Mouse (Mus musculus): ENCODE measurements at regions not wholly inside any gene's neighbourhood (a gene's known extent, or its start where the extent isn't known, plus 50 kb on each side); places are given as distances from the start of the nearest gene placed in this dataset.
A peak's percentile ranks its signal among the peaks of the same experiment; 100 is the strongest.

- no peaks in the 10 kb centered on the region for H3K9me3 ChIP-seq (replicated peaks; ENCODE audit: control insufficient read depth, low read length)
- no peaks in the 10 kb centered on the region for H3K4me1 ChIP-seq (ENCODE audit: control insufficient read depth, insufficient read depth, low read length)
- no peak overlapping the region for H3K4me2 ChIP-seq (ENCODE audit: low read depth, low read length)
- no peak overlapping the region for H3K4me3 ChIP-seq (ENCODE audit: low read depth, low read length)
- H3K27me3 ChIP-seq (ENCODE audit: control insufficient read depth, insufficient read depth, low read length), result no peaks in the 10 kb centered on the region
- WGBS, result 55% methylated on average over 4 of the region's 4 CpGs
- no peak overlapping the region for H3K9ac ChIP-seq (replicated peaks; ENCODE audit: low read length)
- H3K27ac ChIP-seq (replicated peaks; ENCODE audit: low read depth, low read length), result no peak overlapping the region
- H3K36me3 ChIP-seq (replicated peaks; ENCODE audit: control insufficient read depth, insufficient read depth, low read depth, low read length), result no peaks in the 10 kb centered on the region
- ATAC-seq (replicated peaks; ENCODE audit: insufficient number of reproducible peaks, low FRiP score, low TSS enrichment, low read depth), result no peak
- no peak for DNase-seq (ENCODE audit: low spot score)
These were observed 637.9 kb upstream of the Cdh5 start for GRCm38 (mm10) chr8:103463557-103463956.

DNA sequence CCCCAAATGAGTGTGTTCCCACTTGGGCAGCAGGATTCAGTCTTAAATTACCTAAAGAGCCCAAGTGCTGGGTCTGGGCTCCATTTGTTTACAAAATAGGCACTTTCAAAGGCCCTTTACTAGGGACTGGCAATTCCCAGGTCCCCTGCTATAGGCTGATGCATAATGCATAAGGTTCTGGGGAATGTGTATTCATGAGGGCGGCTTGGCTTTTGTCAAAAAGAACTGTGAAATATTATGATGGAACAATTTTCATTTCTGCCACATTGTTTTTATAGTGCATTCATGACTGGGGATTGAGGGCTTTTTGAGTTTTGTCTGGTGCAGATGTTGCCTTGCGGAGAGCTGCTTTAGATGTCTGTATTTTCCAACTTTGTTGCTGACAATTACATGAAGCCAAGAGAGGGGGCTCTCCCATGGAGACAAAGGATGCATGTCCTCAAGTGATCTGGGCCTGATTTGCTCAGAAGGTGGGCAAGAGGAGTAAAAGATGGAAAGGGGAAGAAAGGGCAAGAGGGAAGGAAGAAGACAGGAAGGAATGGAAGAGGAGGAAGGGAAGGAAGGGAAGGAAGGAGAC, 636.6 kb upstream of the Cdh5 start:
- no peak overlapping the region for H3K9ac ChIP-seq (replicated peaks; ENCODE audit: low read length)
- H3K36me3 ChIP-seq (replicated peaks; ENCODE audit: control insufficient read depth, insufficient read depth, low read depth, low read length), result no peaks in the 10 kb centered on the region
- H3K4me2 ChIP-seq (ENCODE audit: low read depth, low read length), result no peak overlapping the region
- no peak overlapping the region for H3K4me3 ChIP-seq (ENCODE audit: low read depth, low read length)
- no peak for ATAC-seq (replicated peaks; ENCODE audit: insufficient number of reproducible peaks, low FRiP score, low TSS enrichment, low read depth)
- DNase-seq (ENCODE audit: low spot score), result no peak
- H3K27ac ChIP-seq (replicated peaks; ENCODE audit: low read depth, low read length), result no peak overlapping the region
- no peaks in the 10 kb centered on the region for H3K4me1 ChIP-seq (ENCODE audit: control insufficient read depth, insufficient read depth, low read length)
- no peaks in the 10 kb centered on the region for H3K9me3 ChIP-seq (replicated peaks; ENCODE audit: control insufficient read depth, low read length)
- no peaks in the 10 kb centered on the region for H3K27me3 ChIP-seq (ENCODE audit: control insufficient read depth, insufficient read depth, low read length)
- WGBS, result 80% methylated on average over 2 of the region's 2 CpGs

DNA sequence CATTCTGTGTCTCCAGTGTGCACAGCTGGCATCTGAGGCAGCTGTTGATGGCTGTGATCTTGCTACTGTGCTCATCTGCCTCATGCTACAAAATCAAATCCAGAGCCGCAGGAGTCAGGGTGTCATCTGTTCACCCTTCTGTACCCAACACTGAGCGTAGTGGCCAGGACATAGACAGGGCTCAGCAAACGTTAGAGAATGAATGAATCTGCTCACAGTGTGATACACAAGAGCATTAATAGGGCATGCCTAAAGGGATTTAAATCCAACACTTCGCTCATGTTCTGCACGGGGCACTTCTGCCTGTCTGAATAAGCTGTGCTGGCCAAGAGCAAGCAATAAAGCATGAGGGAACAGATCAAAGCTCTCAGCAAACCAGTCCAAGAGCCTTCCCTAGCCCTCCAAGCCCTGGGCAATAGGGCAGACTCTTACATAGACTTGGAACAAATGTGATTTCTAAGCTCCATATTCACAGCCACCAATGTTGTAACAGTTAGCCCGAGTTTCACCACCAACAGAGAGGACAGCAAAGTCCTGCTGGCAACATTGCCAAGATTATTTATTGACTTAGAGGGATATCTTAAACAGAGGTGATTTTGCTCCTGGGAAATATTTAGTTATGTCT, 633.8 kb upstream of the Cdh5 start:
- no peak overlapping the region for H3K27ac ChIP-seq (replicated peaks; ENCODE audit: low read depth, low read length)
- H3K27me3 ChIP-seq (ENCODE audit: control insufficient read depth, insufficient read depth, low read length), result no peaks in the 10 kb centered on the region

DNA sequence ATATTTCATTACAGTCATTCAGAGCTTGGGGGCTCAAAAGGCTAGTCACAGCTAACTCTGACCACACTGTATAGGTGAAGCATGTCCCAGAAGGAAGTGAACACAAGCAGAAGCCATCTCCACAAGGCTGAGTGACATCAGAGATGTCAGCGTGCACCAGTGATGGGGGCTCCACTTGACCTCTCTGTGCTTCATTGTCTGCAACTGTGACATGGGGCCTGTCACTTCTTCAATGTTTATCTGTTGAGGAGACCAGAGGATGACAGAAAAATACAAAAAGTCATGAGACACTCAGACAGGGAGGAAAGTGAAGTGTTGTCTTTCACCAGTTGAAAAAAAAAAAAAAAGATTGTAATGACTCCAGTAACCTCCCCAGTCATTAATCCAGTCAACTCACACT, 632.4 kb upstream of the Cdh5 start:
- Histone ChIP-seq H3K36me3 (replicated peaks; ENCODE audit: control insufficient read depth, insufficient read depth, low read depth, low read length) (no peaks in the 10 kb centered on the region), H3K4me2 (ENCODE audit: low read depth, low read length) (no peak overlapping the region), H3K4me1 (ENCODE audit: control insufficient read depth, insufficient read depth, low read length) (no peaks in the 10 kb centered on the region), H3K9me3 (replicated peaks; ENCODE audit: control insufficient read depth, low read length) (no peaks in the 10 kb centered on the region), H3K9ac (replicated peaks; ENCODE audit: low read length) (no peak overlapping the region), H3K27ac (replicated peaks; ENCODE audit: low read depth, low read length) (no peak overlapping the region), H3K27me3 (ENCODE audit: control insufficient read depth, insufficient read depth, low read length) (no peaks in the 10 kb centered on the region), H3K4me3 (ENCODE audit: low read depth, low read length) (no peak overlapping the region)
- 90% methylated on average over 1 of the region's 1 CpGs for WGBS
- no peak for DNase-seq (ENCODE audit: low spot score)
- no peak for ATAC-seq (replicated peaks; ENCODE audit: insufficient number of reproducible peaks, low FRiP score, low TSS enrichment, low read depth)

More for the DNA sequence above, 633.8 kb upstream of the Cdh5 start:
- WGBS, result 79% methylated on average over 6 of the region's 6 CpGs
- DNase-seq (ENCODE audit: low spot score) (no peak), ATAC-seq (replicated peaks; ENCODE audit: insufficient number of reproducible peaks, low FRiP score, low TSS enrichment, low read depth) (no peak)
- no peaks in the 10 kb centered on the region for H3K36me3 ChIP-seq (replicated peaks; ENCODE audit: control insufficient read depth, insufficient read depth, low read depth, low read length)
- H3K9ac ChIP-seq (replicated peaks; ENCODE audit: low read length), result no peak overlapping the region
- H3K4me1 ChIP-seq (ENCODE audit: control insufficient read depth, insufficient read depth, low read length), result no peaks in the 10 kb centered on the region
- no peak overlapping the region for H3K4me2 ChIP-seq (ENCODE audit: low read depth, low read length)
- no peak overlapping the region for H3K4me3 ChIP-seq (ENCODE audit: low read depth, low read length)
- H3K9me3 ChIP-seq (replicated peaks; ENCODE audit: control insufficient read depth, low read length), result no peaks in the 10 kb centered on the region

DNA sequence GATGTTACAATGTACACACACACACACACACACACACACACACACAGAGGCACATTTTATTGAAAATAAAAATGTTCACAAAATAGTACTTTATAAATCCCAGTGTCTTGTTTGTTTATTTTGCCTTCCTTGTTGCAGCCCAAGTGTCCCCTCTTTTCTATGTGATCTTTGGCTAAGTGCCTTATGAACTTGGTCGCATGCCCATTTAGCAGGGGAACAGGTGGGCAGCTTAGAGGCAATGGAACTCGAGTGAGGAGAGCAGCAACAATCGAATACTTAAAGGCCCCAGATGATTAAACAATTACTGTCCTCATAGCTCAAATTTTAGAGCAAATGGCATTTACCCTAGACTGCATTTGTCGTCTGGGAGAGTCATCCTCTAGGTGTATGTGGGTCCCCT, 631.1 kb upstream of the Cdh5 start:
- no peak for ATAC-seq (replicated peaks; ENCODE audit: insufficient number of reproducible peaks, low FRiP score, low TSS enrichment, low read depth)
- Histone ChIP-seq H3K36me3 (replicated peaks; ENCODE audit: control insufficient read depth, insufficient read depth, low read depth, low read length) (no peaks in the 10 kb centered on the region), H3K27me3 (ENCODE audit: control insufficient read depth, insufficient read depth, low read length) (no peaks in the 10 kb centered on the region), H3K9me3 (replicated peaks; ENCODE audit: control insufficient read depth, low read length) (no peaks in the 10 kb centered on the region), H3K27ac (replicated peaks; ENCODE audit: low read depth, low read length) (no peak overlapping the region), H3K9ac (replicated peaks; ENCODE audit: low read length) (no peak overlapping the region), H3K4me1 (ENCODE audit: control insufficient read depth, insufficient read depth, low read length) (no peaks in the 10 kb centered on the region), H3K4me3 (ENCODE audit: low read depth, low read length) (no peak overlapping the region), H3K4me2 (ENCODE audit: low read depth, low read length) (no peak overlapping the region)
- DNase-seq (ENCODE audit: low spot score), result no peak
- WGBS, result 57% methylated on average over 4 of the region's 4 CpGs

DNA sequence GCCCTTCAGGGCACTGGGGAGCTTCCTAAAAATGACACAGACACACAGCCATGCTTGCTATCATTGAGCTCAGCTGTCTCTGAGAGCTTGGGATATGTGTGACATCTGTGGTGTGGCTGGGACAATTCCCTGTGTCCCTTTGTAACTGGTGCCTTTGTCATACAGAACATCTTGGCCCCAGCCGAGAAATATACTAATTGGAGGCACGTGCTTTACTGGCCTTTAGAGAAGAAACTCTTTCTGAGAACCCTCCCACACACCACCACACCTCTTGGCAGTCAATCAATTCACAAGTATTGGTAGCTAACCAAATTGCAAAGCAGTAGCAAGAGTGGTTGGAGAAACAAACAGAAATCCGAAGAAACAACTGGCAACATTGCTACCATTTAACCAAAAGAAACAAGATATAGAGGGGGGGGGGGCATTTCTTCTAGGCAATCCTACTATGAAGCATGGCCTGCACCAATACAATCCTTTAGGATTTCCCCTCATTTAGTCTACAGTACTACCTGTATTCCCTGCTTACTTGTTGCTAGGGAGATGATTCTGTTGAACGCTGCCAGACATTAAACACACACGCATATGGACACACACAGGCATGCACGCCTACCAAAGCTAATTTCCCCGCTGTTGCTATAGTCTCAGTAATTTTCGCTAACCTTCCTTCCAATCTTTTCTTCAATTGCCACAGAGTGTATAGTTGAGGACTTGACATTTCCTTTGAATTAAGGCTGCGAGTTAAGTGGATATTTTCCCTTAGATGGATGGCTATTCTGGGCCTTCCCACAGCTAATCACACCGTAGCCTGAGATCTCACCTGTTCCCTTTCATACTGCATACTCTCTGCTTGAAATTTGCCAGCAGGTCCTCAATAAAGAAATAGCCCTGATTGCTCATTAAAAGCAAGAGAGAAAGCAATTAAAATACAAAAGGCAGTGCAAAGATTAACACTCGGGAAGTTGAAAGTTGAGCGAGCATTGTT, 625.3 kb upstream of the Cdh5 start:
- Histone ChIP-seq H3K27ac (replicated peaks; ENCODE audit: low read depth, low read length) (no peak overlapping the region), H3K4me3 (ENCODE audit: low read depth, low read length) (no peak overlapping the region), H3K4me1 (ENCODE audit: control insufficient read depth, insufficient read depth, low read length) (no peaks in the 10 kb centered on the region), H3K4me2 (ENCODE audit: low read depth, low read length) (no peak overlapping the region), H3K36me3 (replicated peaks; ENCODE audit: control insufficient read depth, insufficient read depth, low read depth, low read length) (no peaks in the 10 kb centered on the region), H3K27me3 (ENCODE audit: control insufficient read depth, insufficient read depth, low read length) (no peaks in the 10 kb centered on the region), H3K9me3 (replicated peaks; ENCODE audit: control insufficient read depth, low read length) (no peaks in the 10 kb centered on the region), H3K9ac (replicated peaks; ENCODE audit: low read length) (no peak overlapping the region)
- DNase-seq (ENCODE audit: low spot score) (no peak), ATAC-seq (replicated peaks; ENCODE audit: insufficient number of reproducible peaks, low FRiP score, low TSS enrichment, low read depth) (no peak)
- WGBS, result 78% methylated on average over 12 of the region's 12 CpGs

DNA sequence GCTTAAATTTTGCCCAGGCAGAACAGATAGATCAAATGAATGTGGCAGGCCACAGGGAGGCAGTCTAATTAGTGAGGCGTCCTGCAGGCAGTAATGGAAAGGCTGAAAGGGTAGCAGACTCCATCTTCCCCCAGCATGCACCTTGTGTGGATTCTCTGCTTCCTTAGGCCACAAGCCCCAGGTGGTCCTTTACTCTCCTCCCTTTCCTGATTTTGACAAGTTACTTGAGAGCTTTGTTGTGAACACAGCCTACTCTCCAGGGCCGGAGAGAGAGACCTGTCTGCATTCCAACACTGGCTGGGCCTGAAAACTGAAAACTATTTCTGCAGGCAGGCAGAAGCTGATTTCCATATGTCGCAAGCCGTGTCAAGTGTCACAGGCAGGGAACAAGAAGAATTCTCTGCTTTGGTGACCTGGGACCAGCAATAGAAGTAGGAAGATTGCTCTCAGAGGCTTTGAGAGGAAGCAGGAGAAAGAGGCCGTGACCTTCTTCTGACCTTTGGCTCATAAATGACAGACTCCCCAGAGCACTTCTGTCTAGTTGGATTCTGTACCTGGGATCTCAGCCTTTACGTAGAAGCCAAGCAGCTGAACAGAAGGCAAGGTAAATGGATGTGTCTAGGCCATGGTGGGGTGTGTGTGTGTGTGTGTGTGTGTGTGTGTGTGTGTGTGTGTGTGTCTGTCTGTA, 619.2 kb upstream of the Cdh5 start:
- H3K36me3 ChIP-seq (replicated peaks; ENCODE audit: control insufficient read depth, insufficient read depth, low read depth, low read length), result no peaks in the 10 kb centered on the region
- H3K27me3 ChIP-seq (ENCODE audit: control insufficient read depth, insufficient read depth, low read length), result no peaks in the 10 kb centered on the region
- H3K9me3 ChIP-seq (replicated peaks; ENCODE audit: control insufficient read depth, low read length), result no peaks in the 10 kb centered on the region
- H3K4me3 ChIP-seq (ENCODE audit: low read depth, low read length), result no peak overlapping the region
- peak overlapping the region; percentile 35; the same call in 1 of the 2 replicates for H3K27ac ChIP-seq (replicated peaks; ENCODE audit: low read depth, low read length)
- ATAC-seq (replicated peaks; ENCODE audit: insufficient number of reproducible peaks, low FRiP score, low TSS enrichment, low read depth), result peak; percentile 82
- WGBS, result 7% methylated on average over 6 of the region's 6 CpGs
- H3K4me1 ChIP-seq (ENCODE audit: control insufficient read depth, insufficient read depth, low read length), result peaks cover 3% of the 10 kb centered on the region
- peak; percentile 70 for DNase-seq (ENCODE audit: low spot score)
- H3K9ac ChIP-seq (replicated peaks; ENCODE audit: low read length), result no peak overlapping the region
- no peak overlapping the region for H3K4me2 ChIP-seq (ENCODE audit: low read depth, low read length)

All from embryonic facial prominence, embryonic 11.5 days (tissue).